Mouse (Mus musculus) adrenal gland (tissue): ENCODE data around the gene Plch1.

ENCODE experiments used
- intact Hi-C: fragments of 180-260 bp; cut with DNase I; formaldehyde crosslinking; loops from one replicate; pipeline ENCODE4 v1.15.1; 2025
- long read RNA-seq, 2 experiments: library from polyadenylated mRNA; unstranded; transcript quantifications; one replicate each; pipeline ENCODE4 v2.0.0; 2020; ENCODE audit warnings: borderline replicate concordance in 1 of 2; ENCODE audit not compliant: insufficient replicate concordance in 1 of 2

Plch1 gene
- long read RNA-seq, experiment 1: 0 reads
- long read RNA-seq, experiment 2: 0 reads

DNA sequence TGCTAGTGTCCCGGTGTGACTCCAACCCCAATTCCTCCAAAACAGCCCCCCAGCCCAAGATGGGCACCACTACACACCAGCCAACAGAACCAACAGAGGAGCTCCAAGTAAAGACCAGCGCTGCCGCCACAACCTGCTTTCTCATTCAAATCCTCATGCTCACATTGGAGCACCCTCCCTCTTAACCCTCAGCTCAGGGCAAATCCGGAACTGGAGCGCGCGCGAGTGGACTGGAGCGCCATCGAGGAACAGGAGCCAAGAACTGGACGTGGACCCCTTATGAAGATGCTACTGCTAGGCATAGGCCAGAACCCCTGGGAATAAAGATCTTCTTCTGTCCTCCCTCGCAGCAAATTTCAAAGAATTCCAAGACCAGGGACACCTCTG is at the start of gene Plch1:
Gene Plch1 (minus strand): TSS at position 164 of the 387 bp plus-strand sequence.
- intact Hi-C loops: no loop called here

DNA sequence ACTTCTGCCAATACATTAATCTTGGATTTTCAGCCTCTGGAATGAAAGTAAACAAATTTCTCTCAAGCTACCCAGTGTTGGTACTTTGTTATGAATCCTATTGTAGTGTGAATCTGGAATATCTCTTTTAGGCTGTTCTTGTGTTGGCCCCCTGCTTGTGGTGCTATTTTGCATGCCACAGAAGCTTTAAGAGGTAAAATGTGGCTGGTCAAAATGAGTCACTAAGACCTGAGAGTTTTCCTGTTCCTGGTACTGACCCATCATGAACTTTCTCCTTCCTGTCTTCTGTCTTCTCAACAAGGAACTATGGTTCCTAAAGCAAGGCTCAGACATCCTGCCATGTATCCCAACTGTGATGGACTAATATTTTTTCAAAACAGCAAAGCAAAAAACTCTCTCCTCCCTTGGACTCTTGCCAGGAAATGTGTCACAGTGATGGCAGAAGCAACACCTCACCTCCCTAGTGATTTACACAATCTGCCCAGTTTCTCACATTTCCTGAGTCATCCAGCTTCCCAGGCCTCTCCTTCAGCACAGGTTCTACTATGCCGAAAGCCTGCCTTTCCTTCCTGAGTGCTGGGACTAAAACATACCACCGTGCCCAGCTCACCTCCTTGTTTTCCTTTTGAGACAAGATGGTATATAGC is 42.1 kb upstream of the Plch1 start:
- intact Hi-C loops: no loop called here

GRCm38 (mm10) chr3:63938928-63939327 is 39.7 kb upstream of the Plch1 start:
- intact Hi-C loops: no loop called here

GRCm38 (mm10) chr3:63928878-63929859 is 29.9 kb upstream of the Plch1 start, which contains the start of gene E130311K13Rik:
Gene E130311K13Rik (minus strand): TSS chr3:63929472.
- intact Hi-C loops: loop anchor here (2.0 kb wide), 1 partner anchor 34 kb away; no protein-coding TSS in a partner anchor

GRCm38 (mm10) chr3:63919634-63920033 is 20.4 kb upstream of the Plch1 start:
- intact Hi-C loops: no loop called here

DNA sequence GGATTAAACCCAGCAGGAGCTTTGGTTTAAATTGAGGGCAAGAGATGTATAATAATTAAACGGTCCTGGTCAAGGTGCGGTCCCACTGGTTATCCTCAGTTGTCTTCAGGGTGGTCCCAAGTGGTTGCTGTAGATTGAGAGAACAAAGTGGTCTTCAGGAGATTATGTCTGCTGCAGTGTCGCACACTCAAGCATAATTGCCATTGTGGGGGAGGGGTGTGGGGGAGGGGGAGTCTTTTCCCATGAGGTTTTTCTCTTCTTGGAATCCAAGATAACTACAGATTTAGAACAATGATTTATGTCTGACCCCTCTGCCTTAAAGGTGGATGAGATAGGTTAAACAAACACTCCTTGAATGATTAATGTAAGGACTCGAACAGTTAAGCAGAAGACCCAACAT is 11.0 kb upstream of the Plch1 start:
- intact Hi-C loops: no loop called here

GRCm38 (mm10) chr3:63905241-63905640 is 6.0 kb upstream of the Plch1 start:
- intact Hi-C loops: no loop called here

DNA sequence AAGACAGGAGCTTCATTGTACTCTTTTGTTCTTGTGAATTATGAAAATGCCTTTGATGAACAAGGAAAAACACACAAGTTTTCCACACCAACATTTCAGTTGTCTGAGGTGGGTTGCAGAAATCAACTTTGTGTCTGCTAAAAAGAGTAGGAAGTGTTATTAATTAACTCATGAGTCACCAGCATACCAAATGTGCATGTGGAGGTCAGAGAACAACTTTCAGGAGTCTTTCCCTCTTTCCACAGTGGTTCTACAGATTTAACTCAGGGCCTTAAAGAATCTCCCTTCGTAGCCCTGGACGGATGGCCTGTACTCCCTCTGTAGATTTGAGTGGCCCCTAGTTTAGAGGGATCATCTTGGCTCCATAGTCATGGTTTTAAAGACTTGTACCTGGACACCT is 4.9 kb upstream of the Plch1 start:
- intact Hi-C loops: no loop called here

- intact Hi-C loops: no loop called here
These were observed 824 bp upstream of the Plch1 start for GRCm38 (mm10) chr3:63900021-63900571.

DNA sequence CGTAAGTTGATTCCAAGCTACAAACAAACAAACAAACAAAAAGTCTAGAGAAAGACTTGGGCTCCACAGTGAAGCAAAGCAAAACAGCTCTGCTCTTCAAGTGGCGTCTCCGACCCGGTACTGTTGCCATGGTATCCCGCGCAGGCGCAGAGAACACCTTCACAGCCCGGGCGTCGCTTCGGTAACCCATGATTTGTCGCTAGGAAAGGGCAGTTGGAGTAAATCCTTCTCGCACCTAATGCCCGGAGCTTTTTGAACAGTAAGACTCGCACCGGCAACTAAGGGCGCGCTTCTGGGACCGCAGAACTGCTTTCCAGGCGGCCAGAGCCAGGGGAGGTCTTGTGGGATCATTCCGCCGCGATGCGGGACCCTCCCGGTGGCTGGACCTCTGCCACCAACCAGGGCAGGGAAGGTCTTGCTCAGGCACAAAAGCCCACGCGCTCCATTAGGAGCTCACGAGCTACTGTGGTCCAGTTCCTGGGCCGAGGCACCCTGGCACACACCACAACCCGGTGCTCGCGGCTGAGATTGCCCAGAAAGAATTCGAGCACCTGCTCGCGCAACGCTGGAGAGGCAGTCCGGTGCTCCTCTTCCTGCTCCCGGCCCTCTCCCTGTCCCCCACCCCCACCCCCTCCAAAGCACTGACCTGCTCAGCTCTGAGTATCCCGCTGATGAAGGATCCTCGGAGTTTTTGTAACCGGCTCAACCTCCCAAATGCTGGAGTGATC is 527 bp downstream of the Plch1 start:
- intact Hi-C loops: no loop called here

- intact Hi-C loops: no loop called here
These were observed 2.1 kb downstream of the Plch1 start for GRCm38 (mm10) chr3:63897177-63897576.

DNA sequence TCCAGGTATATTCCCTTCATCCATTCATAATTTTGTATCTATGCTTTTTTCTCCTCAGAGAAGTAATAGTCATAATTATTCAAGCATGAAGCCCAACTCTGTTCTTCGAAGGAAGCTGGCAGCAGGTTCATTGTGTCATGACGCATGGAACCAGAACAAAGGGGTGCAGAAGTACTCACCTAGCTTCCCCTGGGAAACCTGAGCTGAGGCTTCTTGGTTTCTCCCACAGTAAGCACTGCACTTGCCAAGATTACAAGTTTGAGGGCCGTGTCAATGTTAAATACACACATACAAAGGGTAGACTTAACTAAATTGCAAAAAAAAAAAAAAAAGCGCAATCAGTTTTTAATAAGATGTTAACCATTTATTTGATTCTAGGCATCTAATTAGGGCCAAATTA is 3.0 kb downstream of the Plch1 start:
- intact Hi-C loops: no loop called here

DNA sequence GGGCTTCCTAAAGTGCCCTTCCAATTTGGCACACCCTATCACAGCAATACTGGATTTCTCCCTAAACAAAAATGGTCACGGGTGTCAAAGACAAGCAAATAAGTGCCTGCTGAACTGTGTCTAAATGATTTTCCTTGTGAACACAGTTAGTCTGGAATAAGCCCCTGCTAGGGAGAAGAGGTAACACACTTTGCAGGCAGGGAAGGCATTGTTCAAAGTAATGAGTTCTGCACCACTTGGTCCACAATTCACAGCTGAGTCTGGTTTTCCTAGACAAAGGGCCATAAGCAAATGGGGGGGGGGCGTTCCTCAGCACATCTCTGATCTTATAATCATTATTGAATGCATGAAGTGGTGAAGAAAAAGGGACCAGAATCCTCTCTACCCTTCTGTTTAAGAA is 3.5 kb downstream of the Plch1 start:
- intact Hi-C loops: no loop called here

DNA sequence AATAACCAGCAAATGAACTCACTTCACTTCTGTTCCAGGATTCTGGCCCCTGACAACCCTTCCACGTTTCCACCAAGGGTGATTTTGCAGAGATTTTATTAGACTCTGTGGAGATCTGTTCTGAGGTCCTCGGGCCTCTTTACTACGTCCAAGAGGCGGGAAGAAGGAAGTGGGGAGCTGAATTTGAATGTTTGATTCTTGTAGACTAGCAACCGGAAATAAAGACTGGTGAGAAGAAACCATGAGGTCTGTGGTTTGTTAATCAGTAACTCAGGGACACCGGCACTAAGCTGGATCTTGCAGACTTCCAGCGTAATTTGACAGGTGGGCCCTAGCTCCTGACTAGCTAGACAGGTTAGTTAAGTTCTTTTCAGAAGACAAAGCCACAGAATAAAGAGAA is 5.6 kb downstream of the Plch1 start:
- intact Hi-C loops: no loop called here

GRCm38 (mm10) chr3:63892154-63892553 is 7.1 kb downstream of the Plch1 start:
- intact Hi-C loops: no loop called here

- intact Hi-C loops: no loop called here
These were observed 18.2 kb downstream of the Plch1 start for GRCm38 (mm10) chr3:63881065-63881464.

DNA sequence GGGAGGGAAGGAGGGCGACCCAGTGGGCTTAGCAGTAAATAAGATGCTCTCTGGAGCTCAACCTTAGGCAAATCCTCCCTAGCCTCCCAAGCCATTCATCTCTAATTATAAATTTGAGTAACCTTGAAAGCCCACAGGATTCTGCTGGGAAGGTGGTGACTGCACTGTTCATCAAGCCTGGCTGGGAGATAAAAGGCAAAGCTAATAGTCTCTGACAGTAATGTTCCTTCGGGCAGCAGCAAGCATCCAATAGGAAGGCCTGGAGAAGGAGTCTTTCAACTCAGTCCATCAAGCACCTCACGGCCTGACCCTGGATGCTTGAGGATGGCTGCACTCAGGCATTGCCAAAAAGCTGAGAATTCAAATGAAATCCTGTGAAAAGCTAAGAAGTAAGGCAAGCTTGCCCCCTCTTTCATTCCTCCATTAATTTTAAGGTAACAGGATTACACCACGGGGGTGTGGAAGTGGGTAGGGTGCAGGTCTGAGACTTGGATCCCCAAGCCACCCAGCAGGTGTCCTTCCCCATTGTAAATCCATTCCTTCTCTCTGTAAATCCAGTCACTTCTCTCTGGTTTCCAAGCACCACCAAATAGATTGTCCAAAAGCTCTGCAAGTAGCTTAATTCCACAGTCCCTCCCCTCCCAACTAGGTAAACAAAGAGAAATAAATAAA is 20.1 kb downstream of the Plch1 start:
- intact Hi-C loops: no loop called here

- intact Hi-C loops: no loop called here
These were observed 26.5 kb downstream of the Plch1 start for GRCm38 (mm10) chr3:63872818-63873217.

- intact Hi-C loops: no loop called here
These were observed 28.0 kb downstream of the Plch1 start for GRCm38 (mm10) chr3:63871249-63871648.

GRCm38 (mm10) chr3:63868285-63868684 is 31.0 kb downstream of the Plch1 start:
- intact Hi-C loops: loop anchor here (5.0 kb wide), 2 partner anchors 296 to 311 kb away; no protein-coding TSS in a partner anchor

GRCm38 (mm10) chr3:63865069-63865468 is 34.2 kb downstream of the Plch1 start:
- intact Hi-C loops: loop anchor here (5.0 kb wide), 2 partner anchors 293 to 308 kb away; no protein-coding TSS in a partner anchor
